Mouse (Mus musculus) lung, postnatal 10 days (tissue): ENCODE data around the gene Camta1.

Source experiments
- DNase-seq: peaks from one replicate; pipeline ENCODE4 v3.0.0; 2021

The Camta1 gene

DNA sequence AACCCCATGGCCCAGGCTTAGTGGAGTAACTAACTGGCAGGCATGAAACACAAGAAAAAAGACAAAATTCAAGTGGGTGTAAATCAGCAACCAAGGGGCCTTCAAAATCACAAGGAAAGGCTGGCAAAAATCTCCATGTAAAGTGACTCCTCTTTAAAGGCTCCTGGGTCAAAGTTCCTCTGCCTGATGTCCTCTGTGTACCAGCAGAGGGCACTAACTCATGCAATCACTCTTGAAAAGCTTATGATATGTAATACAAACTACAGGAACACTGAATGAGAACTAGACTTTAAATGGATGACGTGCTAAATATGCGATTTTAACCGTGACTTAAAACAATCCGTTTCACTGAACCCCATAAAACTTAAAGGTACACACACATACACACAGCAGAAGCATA lies 83.2 kb downstream of the Camta1 start:
- peak; percentile 30 for DNase-seq

DNA sequence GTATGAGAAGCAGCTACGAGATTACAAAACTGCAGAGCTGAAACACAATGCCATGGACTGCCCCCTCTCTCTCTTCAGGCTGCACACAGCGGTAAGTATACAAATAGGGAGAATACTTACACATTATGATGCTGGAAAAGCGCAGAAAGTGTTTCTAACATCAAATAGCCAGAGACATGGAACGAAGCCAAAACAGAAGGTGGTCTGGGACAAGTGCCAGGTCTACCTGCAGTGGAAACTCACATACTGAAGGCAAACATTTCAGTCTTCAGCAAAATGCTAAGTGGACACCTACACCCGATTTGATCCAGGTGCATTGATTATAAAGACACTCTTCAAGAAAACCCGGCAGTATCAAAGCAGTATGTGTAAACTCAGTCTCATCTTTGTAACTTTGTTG lies 84.2 kb downstream of the Camta1 start:
- DNase-seq, result peak; percentile 39

DNA sequence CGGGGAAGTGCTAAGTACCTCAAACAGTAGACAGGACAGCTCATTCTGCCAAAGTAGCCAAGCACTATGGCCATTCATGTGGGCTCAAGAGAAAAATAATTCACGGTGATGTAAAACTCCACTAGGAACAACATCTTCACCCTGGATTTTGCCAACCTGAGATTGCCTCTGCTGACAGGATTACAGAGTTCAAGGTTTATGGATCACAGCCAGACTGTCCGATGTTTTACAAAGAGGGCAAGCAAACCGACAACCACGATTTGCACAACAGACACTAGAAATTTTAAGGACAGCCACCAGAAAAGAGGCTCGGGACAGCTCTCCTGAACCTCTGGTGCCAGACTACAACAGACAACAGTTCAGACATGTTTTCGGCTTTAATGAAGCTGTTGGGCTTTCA lies 86.2 kb downstream of the Camta1 start:
- no peak for DNase-seq

DNA sequence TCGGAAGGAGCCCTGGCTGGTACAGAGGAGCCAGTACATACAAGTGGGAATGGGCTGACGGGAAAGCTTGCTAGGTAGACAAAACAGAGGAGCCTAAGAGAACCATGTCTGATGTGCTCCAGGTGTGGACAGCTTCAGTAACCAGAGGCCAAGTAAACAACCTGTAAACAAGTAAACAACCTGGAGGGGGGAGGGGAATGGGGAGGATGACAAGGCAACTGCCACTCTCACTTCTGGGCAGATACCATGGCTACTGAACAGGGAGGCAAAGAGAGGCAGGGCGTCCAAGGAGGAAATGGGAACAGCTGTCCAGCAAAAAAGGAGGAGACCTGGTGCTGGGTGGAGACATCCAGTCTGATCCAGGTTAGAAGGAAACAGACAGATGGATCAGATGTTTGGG lies 88.0 kb downstream of the Camta1 start:
- no peak for DNase-seq

DNA sequence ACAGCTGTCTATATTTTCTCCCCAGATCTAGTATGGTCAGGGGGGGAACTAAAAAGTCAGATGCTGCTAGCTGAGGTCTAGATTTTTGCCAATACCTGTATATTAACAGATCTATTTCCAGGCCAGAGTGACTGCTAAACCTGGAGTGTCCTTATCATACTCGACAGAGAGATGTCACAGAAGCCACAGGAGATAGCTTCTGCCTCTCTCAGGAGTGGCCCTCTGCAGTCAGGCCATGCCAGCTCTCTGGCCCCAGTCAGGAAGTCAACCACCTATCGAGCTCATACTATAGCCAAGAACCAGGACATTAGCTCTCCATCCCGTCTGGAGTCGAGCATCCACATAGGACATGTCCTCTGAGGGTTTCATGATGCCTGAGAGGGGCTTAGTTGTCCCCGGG lies 88.7 kb downstream of the Camta1 start:
- DNase-seq, result no peak

DNA sequence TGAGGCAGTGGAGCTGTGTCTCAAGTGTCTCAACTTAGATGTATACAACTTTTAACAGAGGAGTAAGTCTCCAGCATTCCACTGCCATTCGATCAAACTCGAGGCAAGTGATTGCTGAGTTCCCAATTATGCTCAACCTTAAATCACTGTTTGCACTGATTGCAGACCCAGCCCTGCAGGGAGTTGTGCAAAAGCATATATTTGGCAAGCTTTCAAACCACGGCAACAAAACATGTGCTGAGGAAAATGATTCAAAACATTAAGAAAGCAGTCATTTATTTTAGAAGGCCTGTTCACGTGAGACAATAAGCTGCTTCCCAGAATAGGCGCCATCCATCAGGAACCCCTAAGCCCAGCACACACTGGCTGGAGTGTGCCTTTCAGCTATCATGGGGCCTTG lies 91.0 kb downstream of the Camta1 start:
- DNase-seq, result no peak

DNA sequence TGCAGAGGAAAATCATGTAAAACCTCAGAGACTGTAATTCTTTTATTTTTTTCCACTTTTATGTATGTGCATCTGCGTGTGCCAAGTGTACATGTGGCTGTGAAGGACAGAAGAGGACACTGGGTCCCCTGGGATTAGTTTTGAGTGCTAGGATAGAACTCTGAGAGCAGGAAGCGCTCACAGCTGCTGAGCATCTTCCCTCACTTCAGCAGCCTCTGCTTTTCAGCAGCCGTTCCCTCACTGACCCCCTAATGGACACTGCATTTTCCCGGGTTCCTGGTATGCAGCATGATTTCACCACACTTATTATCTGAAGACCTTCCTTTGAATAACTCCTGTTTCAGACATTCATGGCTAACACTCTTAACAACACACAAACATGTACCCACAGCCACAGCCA lies 93.9 kb downstream of the Camta1 start:
- DNase-seq, result peak; percentile 60

DNA sequence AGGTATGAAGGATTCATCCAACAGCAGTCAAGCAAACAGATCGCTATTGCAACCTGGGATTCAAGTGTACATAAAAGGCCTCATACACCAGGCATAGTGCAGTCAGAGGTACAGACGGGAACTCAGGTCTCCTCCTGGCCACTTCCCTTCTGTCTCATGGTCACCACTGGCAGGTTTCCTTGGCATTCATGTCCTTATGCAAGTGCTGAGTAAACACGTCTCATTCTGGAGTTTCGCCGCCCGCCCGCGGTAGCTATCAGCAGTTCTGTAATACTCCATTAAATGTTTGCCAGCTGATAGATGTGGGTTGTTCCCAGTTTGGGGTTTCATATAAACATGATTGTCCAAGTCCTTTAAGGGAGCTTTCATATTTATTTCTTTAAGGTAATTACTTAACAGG lies 94.3 kb downstream of the Camta1 start:
- DNase-seq, result peak; percentile 30

DNA sequence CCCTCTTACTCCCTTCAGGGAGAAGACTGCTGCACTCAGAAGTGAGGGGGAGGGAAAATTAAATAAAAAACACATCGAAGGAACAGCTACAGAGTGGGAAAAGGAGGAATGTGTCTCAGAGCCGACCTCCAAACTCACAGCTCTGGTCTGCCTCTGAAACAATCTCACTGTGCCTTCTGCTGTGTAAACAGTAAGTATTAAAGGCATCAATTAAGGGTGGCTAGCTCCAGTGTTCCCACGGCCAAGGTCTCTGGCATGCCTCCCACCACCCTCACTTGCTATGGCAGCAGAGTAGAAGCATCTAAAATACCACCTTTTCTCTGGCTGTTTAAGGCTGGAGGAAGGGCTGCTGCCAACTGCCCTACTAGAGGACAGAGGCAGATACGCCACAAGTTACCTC lies 96.3 kb downstream of the Camta1 start:
- no peak for DNase-seq

DNA sequence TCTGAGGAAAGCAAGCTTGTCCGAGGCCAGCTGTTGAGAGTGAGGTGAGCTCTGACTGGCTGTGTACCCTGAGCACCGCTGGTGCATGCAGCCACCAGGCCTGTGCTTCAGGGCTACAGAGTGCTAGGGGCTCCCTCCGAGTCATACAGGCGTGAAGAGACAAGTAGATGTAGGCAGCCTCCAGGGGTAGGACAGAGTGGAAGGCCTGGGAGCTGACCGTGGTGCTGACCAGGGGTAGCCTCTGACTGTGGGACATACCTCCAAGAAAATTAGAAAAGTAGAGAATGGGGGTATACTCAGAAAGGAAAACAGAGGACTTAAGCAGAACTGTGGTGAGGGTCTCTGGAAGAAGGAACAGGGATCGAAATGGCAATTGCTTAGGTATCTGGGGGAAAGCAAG lies 97.7 kb downstream of the Camta1 start:
- peak; percentile 53 for DNase-seq

DNA sequence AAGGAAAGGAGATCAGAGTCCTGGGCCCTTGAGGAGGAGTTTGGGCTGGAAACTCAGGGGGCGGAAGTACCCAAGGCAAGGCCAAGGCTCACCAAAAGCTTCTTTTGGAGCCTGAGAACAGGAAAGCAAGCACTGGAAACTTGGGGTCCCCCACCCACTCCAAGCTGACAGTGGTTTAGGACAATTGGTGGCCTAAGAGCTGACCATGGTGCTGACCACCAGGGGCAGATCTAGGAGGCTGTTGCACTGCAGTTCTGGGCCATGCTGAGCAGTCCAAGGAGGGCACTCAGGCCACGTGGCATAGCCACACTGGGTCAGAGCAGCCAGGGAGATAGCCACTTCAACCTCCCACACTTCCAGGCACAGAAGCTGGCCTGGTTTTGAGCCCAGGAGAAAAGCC lies 102.6 kb downstream of the Camta1 start:
- DNase-seq, result no peak

DNA sequence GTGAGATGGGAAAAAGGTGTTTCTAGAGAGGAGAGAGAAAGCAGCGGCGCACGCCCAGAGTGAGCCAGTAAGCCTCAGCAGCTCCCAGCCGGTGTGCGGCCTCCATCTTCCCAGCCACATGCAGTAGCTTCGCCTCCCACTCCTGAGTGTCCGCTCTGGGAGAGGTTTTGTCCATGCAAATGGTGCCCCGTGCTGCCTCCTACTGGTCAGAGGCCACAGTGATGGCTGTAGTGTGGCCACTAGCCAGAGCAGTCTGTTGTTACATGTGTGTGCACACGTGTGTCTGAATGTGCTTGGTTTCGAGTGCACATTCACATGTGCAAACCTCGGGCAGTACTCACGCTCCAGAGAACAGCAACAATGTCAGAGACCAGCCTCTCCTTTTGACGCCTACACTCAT lies 103.3 kb downstream of the Camta1 start:
- DNase-seq, result no peak

DNA sequence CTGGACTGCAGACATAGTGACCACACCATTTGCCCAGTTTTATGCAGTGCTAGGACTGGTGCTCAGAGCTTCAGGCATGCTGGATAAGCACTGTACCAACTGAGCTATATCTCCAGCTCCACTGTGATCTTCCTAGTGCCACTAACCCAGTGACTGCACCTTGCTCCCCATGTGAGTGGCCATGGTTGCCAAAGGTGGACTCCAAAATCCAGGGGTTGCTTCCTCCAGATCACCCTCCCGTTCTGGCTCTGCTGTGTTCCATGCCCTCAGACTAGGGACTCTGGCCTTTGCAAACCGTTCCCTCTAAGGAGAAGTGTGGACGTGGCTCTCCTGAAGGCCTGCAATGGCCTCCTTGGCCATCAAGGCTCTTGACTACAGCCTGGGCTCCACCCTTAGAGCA lies 104.4 kb downstream of the Camta1 start:
- DNase-seq, result no peak

DNA sequence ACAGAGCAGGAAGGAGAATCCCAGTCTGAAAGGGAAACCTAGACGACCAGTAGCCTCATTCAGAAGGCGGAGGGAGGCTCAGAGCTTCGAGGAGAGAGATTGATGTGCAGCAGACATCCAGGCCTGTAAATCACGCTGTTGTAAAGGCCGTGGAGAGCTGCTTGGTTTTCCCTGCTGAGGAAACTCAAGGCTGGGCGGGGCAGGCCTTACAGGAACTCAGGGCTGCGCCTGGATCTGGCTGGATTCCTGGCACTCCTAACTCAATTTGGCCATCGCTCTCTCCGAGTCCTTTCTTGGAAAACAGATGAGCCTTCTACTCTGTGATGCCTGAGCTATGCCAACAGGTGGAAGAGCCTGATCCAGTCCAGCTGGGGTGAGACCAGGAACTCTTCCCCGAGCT lies 105.3 kb downstream of the Camta1 start:
- DNase-seq, result no peak

DNA sequence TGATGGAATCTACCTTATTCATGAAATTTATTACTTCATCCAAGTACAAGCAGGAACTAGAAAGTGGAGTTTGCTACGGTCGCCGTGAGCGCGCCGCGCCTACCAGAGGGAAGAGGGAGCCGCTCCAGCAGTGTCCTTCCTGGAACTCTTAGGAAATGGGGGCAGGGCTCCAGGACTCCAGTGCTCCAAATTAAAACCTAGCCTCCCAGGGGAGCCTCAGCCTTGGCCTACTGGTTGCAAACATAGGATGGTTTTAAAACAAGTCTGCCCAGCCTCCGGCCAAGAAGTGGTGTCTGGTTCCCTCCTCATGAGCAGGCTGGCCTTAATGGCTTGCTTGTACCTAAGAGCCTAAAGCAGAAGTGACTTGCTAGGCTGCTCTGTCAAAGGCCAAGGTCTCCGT lies 108.4 kb downstream of the Camta1 start:
- no peak for DNase-seq

DNA sequence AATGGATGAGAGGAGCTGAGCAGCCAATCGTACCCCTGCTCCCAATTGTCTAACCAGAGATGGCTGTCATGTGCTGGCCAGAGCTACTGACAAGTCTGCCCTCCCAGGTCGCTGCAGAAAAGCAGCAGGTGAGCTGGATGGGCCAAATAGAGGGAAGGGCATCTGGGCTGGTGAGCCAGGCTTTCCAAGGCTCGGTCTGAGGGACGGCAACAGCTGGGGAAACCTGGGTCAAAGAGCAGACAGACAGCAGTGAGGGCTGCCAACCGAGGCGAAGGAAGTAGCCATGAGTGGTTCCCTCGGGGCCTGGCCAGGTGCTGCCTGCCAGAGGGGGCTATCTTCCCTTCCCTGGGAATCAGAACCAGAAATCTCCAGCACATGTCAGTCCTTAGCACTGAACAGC lies 109.1 kb downstream of the Camta1 start:
- no peak for DNase-seq

DNA sequence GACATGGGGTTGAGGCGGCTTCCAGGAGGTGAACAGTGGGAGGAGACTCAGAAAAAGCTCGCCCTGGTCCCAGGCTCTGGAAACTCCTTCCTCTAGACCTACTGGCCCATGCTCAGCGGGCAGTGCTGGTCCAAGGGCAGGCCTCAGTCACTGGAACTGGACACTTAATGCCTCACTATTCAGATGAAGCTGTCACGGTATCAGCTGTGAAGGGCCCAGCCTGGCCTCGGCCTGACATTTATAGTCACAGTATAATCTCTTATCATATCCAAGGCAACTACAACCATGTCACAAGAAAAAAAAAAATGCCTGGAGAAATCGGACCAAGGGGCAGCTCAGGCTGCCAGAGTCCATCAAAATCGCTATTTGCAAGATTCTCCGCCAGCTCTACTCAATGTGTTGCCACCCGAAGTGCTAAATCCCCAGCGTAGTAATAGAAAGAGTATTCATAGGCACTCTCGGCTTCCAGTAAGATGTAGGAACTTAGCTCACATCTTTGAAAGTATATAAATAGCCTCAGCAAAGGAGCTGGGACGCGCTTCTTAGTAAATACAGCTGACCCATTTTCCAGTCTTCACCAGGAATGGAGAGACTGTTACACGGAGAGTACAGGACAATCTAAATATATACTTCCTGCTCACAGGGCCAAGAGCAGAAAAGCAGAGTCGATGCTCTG lies 110.3 kb downstream of the Camta1 start:
- no peak for DNase-seq

DNA sequence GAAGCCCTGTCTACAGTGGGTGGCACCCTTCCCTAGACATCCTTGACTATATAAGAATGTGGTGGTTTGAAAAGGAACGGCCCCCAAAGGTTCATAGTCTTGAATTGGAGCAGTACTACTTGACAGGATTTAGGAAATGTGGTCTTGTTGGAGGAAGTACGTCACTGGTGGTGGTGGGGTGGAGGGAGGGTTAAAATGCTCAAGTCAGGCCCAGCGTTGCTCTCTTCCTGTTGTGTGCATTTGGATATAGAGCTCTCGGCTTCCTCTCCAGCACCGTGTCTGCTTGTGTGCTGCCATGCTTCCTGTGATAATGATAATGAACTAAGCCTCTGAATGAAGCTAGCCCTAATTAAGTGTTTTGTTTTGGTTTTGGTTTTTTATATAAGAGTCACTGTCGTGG lies 114.0 kb downstream of the Camta1 start:
- no peak for DNase-seq

DNA sequence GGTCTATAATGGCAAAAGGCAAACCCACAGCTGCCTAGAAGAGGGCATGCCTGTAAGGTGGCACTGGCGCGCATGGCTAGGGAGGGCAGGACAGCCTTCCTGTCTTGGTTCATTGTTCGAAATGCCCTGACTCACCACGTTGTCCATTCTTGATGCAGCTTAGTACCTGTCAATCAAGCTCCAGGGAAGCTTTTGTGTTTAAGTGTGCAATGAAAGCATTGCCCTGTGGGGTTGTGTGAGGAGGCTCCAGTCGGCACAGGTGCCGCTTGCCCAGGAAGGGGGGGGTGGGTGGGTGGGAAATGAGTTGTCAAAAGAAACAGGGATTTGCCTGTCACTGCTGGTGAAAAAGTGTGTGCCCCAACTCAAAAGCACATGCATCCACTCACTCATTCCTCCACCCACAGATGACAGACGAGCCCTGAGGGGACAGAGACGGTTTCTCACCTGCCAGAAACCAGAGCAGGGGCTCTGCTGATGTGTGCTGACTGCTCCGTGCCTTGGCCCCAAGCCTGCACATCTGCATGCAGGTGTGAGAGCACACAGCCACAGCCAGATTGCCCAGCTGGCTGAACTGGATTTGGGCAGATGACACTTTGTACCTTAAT lies 115.6 kb downstream of the Camta1 start:
- DNase-seq, result no peak

DNA sequence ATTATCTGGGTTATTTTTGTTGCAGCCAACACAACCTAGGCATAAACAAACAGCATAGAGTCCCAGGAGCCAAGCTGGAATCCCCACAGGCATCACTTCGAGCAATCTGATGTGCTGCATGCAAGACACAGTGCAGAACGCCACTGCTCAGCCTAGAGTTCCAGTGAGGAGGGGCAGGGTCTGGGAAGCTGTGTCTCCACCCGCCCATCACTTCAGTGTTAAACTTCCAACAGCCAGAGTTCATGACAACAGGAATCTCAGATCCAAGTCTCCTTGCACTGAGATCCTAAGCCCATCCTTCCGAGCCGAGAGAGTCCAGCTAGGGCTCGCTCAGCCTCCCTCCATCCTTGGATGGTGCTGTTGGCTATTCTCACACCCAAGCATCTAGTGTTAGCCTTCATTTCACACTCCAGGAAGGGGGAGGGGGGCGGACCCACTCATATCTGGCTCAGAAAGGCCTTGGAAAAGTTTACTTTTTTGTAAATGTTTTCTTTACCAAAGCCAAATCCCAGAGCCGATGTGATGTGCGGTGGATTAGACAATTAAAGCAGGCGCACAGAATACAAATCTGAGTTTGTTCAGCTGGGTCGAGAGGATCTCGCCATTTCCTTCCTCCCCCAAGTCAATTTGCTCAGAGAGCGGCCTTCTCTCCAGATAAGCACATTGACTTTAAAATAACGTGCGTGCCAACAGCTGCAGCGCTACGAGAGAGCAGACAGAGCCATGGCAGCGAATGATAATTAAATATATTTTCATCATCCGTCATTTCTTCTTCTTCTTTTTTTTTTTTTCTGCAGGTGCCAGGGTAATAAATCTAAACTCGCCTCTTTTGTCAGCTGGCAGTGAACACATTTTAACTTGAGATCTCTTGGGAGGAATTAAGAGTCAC lies 120.2 kb downstream of the Camta1 start:
- DNase-seq, result peak; percentile 75

DNA sequence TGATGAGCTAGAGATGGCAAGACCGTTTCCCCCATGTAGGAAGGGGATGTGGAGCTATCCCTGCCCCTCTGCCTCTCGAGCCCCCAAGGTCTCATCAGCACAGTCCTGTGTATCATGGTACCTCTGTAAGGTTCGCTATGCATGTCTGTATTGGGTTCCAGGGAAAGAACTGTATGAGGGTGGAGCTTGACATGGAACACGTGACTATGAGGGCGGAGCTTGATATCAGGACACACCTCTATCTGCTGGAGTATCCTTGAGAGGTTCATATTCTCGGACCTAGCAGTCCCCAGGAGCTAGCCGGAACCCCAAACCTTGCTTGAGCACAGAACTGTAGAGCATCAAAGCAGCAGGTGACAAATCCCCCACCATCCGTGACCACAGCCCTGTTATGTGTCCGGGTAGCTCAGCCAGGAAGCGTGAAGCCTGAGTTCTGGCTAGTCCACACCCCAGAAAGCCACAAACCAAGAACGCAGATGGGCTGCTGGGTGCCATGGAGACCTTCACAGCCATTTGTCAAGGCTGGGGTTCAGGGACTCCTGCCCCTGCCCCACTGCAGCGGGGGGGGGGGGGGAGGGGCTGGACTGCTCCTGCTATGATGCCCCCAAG lies 122.2 kb downstream of the Camta1 start:
- DNase-seq, result no peak

DNA sequence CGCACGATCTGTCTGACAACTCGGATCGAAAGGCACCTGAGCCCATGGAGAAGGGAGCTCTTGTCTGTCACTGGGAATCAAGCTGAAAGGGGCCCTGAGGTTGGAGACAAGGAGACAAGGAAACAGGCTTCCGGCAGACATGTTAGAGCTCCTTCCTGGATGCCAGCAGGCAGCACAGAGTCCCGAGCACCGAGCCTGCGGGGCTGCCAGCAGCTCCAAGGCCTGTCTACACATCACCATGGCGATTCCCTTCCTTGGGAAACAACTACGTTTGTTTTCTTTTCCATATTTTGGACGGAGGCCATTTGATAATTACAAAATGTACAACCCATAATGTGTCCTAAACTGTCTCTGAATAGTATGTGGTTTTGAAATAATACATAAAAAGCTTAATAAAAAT lies 122.8 kb downstream of the Camta1 start:
- no peak for DNase-seq

DNA sequence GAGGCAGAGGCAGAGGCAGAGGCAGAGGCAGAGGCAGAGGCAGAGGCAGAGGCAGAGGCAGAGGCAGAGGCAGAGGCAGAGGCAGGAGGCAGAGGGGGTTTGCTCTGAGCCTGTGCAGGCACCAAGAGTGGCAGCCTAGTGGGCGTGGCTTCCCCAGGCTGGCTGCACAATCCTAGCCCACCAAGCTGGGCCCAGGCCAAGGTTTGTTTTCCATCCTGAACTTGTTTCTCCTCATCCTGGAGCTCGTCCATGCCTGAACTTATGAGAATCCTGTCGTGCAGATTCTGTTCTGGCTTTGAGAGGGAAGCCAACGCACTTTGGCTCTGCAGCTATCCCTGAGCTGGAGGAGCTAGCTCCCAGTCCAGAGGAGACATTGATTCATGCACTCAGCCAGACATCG lies 123.4 kb downstream of the Camta1 start:
- DNase-seq, result peak; percentile 42

DNA sequence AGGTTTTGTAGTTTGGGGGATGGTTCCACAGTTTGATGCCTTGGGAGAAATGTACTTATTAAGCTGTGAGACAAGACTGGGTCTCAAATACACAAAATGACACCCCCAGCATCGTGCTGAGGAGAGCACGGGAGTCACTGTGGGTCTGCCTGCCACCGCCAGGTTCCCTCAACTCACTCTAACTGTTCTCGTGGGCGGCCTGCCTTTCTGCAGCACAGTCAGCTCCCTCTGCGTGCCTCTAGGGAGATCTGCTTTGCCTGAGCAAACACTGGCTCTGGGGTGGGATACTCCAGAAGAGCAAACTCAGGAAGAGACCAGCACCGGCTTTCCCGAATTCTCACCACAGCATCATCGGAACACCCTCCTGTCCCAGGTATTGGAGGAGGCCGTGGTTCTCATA lies 129.0 kb downstream of the Camta1 start:
- no peak for DNase-seq
